Mouse (Mus musculus) midbrain, embryonic 14.5 days (tissue): ENCODE results near the gene Gm21698. TPM values are rescaled to one million over a fixed set of nuclear protein-coding genes. Genes with fewer than 3 reads are reported as not detected.
"Not testable (repeated sequence)": the region's sequence is repeated elsewhere in the genome, so short reads cannot be mapped to it uniquely, and the experiment has no call there.

Experiments used
- ATAC-seq: fragments of 200-750 bp; cut with Nextera tagmentation; 2 replicates; pipeline ENCODE4 v1.8.0; 2017; ENCODE audit warnings: moderate number of reproducible peaks, moderate library complexity; ENCODE audit not compliant: low FRiP score, low TSS enrichment
- DNase-seq: peaks from one replicate; pipeline ENCODE4 v3.0.0-alpha.2; 2015
- H3K27ac ChIP-seq: fragments of 300-500 bp; sonication (generic); replicated peaks from 2 replicates; pipeline ENCODE4 v1.5.1; 2014; ENCODE audit warnings: mild to moderate bottlenecking, low read depth, low read length, moderate library complexity
- H3K27me3 ChIP-seq: fragments of 300-500 bp; sonication (generic); 2 replicates; pipeline ENCODE4 v1.6.1; 2014; ENCODE audit warnings: low read length, control low read depth, mixed read lengths; ENCODE audit not compliant: control insufficient read depth, insufficient read depth
- H3K36me3 ChIP-seq: fragments of 300-500 bp; sonication (generic); 2 replicates; pipeline ENCODE4 v1.6.1; 2014; ENCODE audit warnings: low read length, control low read depth; ENCODE audit not compliant: control insufficient read depth, insufficient read depth
- H3K4me1 ChIP-seq: fragments of 300-500 bp; sonication (generic); 2 replicates; pipeline ENCODE4 v1.6.1; 2014; ENCODE audit warnings: mild to moderate bottlenecking, antibody characterized with exemption, low read length, control low read depth; ENCODE audit not compliant: control insufficient read depth, insufficient read depth
- H3K4me2 ChIP-seq: fragments of 300-500 bp; sonication (generic); 2 replicates; pipeline ENCODE4 v1.6.1; 2014; ENCODE audit warnings: mild to moderate bottlenecking, low read length, moderate library complexity
- H3K4me3 ChIP-seq: fragments of 300-500 bp; sonication (generic); replicated peaks from 2 replicates; pipeline ENCODE4 v1.5.1; 2014; ENCODE audit warnings: low read depth, low read length
- H3K9ac ChIP-seq: fragments of 300-500 bp; sonication (generic); replicated peaks from 2 replicates; pipeline ENCODE4 v1.6.1; 2014; ENCODE audit warnings: mild to moderate bottlenecking, low read length, moderate library complexity
- H3K9me3 ChIP-seq: fragments of 300-500 bp; sonication (generic); 2 replicates; pipeline ENCODE4 v1.6.1; 2016; ENCODE audit warnings: low read length, control low read depth, mixed read lengths; ENCODE audit not compliant: control insufficient read depth
- WGBS: fragments of 180-500 bp; shearing (Covaris S2); extraction: QIAGEN DNeasy Blood & Tissue Kit; methylation state at CpG from one replicate; pipeline ENCODE4 v1.1.7; 2014; 5-methylcytosine and 5-hydroxymethylcytosine counted together
- polyA plus RNA-seq: library from polyadenylated mRNA; unstranded; fragments of >200 nt; fragmentation: Nextera tagmentation; extraction: Ambion mirVana; gene quantifications from 2 replicates; pipeline ENCODE4 v1.2.1, GENCODE M21; 2014

The Gm21698 gene
- polyA plus RNA-seq: 0.28 TPM in 1 of 2 replicates, not detected in the other

DNA sequence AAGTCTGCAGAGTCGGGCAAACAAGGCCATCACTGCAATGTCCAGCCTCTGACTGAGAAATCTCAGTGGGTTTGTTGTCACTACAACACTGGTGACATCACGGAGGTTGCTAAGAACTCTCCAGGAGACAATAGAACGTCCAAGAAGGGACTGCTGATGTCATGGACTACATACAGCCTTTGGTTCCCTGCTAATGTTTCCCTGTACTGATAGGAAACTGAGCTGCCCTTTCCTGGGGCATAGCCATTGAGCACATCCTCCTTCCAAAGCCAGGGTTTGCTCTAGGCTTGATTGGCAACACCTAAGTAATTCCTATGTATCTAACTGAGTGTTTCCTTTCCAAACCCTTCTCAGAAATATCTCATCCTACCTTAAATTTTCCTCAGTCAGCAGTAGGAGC, at the start of gene Gm21698:
Gm21698 (minus strand) TSS at position 101 of the 400 bp plus-strand sequence.
- not testable (repeated sequence) for DNase-seq, H3K27ac ChIP-seq, ATAC-seq, H3K36me3 ChIP-seq, H3K4me2 ChIP-seq, H3K4me3 ChIP-seq, H3K27me3 ChIP-seq, H3K4me1 ChIP-seq, H3K9me3 ChIP-seq, H3K9ac ChIP-seq
- no CpG with 5 or more reads among the region's 3 CpGs for WGBS

DNA sequence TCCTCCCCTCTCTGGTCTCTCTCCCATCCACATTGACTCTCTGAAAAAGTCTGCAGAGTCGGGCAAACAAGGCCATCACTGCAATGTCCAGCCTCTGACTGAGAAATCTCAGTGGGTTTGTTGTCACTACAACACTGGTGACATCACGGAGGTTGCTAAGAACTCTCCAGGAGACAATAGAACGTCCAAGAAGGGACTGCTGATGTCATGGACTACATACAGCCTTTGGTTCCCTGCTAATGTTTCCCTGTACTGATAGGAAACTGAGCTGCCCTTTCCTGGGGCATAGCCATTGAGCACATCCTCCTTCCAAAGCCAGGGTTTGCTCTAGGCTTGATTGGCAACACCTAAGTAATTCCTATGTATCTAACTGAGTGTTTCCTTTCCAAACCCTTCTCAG, 34.4 kb upstream of the Gm21698 start, which contains the start of gene Gm5862:
Gm5862 (minus strand) TSS at position 101 of the 400 bp plus-strand sequence.
- H3K9me3 ChIP-seq, ATAC-seq, DNase-seq, H3K27me3 ChIP-seq, H3K27ac ChIP-seq, H3K4me3 ChIP-seq, H3K4me1 ChIP-seq, H3K36me3 ChIP-seq, H3K9ac ChIP-seq, H3K4me2 ChIP-seq: not testable (repeated sequence)
- whole genome bisulfite sequencing: no CpG with 5 or more reads among the region's 3 CpGs

DNA sequence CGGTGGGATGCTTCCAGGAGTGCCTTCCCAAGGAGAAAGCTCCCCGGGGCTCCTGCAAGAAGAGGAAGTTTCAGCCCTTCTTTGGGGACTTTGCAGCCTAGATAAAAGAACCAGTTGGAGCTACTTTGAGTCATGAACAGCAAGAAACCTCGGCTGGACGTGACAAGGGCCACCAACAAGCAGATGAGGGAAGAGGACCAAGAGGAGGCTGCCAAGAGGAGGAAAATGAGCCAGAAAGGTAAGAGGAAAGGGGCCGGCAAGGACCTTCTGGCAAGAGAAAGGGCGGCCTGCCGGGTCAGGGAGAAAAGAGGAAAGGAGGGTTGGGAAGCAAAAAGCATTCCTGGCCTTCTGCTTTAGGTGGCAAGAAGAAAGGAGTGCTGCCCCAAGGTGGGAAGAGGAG, 19.2 kb upstream of the Gm21698 start:
- WGBS: 69% methylated on average over 6 of the region's 7 CpGs
- DNase-seq, H3K9ac ChIP-seq, H3K27ac ChIP-seq, H3K27me3 ChIP-seq, H3K36me3 ChIP-seq, H3K4me3 ChIP-seq, H3K4me1 ChIP-seq, H3K9me3 ChIP-seq: not testable (repeated sequence)
- H3K4me2 ChIP-seq: peak overlapping the region; percentile 64
- ATAC-seq: peak; percentile 40; the same call in 1 of the 2 replicates

DNA sequence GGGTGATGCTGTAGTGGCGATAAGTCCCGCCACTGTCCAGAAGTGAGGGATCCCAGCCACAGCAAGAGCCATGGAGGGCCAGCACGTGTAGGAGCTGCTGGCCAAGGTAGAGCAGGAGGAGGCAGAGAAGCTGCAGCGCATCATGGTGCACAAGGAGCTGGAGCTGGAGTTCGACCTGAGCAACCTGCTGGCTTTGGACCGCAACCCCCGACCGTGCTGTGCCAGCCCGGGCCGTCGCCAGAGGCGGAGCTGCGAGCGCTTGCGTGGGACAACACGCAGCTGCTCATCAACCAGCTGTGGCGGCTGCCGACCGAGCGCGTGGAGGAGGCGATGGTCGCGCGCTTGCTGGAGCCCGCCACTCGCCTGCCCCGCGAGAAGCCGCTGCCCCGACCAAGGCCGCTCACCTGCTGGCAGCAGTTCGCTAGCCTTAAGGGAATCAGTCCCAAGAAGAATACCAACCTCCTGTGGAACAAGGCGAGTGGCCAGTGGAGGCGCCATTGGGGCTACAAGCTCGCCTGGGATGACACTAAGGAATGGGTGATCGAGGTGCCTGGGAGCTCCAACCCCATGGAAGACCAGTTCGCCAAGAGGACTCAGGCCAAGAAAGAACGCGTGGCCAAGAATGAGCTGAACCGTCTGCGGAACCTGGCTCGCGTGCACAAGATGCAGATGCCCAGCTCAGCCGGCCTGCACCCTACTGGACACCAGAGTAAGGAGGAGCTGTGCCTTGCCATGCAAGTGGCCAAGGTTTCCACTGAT, 18.7 kb upstream of the Gm21698 start:
- not testable (repeated sequence) for H3K27me3 ChIP-seq, H3K4me1 ChIP-seq, H3K9me3 ChIP-seq, H3K27ac ChIP-seq, H3K36me3 ChIP-seq
- 21% methylated on average over 45 of the region's 45 CpGs for WGBS
- H3K4me3 ChIP-seq: peak overlapping the region; percentile 38
- DNase-seq: peak; percentile 73
- ATAC-seq: peak; percentile 80
- H3K9ac ChIP-seq: peak overlapping the region; percentile 34
- peak overlapping the region; percentile 64 for H3K4me2 ChIP-seq

- H3K9ac ChIP-seq, H3K27me3 ChIP-seq, H3K36me3 ChIP-seq, H3K4me3 ChIP-seq, H3K27ac ChIP-seq, H3K9me3 ChIP-seq, H3K4me2 ChIP-seq, DNase-seq, H3K4me1 ChIP-seq, ATAC-seq: not testable (repeated sequence)
- 92% methylated on average over 1 of the region's 2 CpGs for WGBS
Measured at GRCm38 (mm10) chr5:26004698-26005097, 16.2 kb upstream of the Gm21698 start, which contains the start of gene Gm1979. Gene Gm1979 (minus strand): TSS chr5:26004798.

GRCm38 (mm10) chr5:25972563-25972962, 15.9 kb downstream of the Gm21698 start, which contains the start of gene Gm21680:
Gene Gm21680 (minus strand): TSS chr5:25972663.
- not testable (repeated sequence) for H3K36me3 ChIP-seq, DNase-seq, H3K9ac ChIP-seq, H3K4me2 ChIP-seq, ATAC-seq, H3K4me1 ChIP-seq, H3K9me3 ChIP-seq, H3K27me3 ChIP-seq, H3K4me3 ChIP-seq, H3K27ac ChIP-seq
- no CpG with 5 or more reads among the region's 2 CpGs for WGBS

- ATAC-seq, H3K27ac ChIP-seq, H3K9me3 ChIP-seq, H3K4me1 ChIP-seq, H3K36me3 ChIP-seq, H3K9ac ChIP-seq, H3K4me3 ChIP-seq, DNase-seq, H3K27me3 ChIP-seq: not testable (repeated sequence)
- WGBS: 59% methylated on average over 16 of the region's 17 CpGs
- peak overlapping the region; percentile 39; the same call in 1 of the 2 replicates for H3K4me2 ChIP-seq
Measured at GRCm38 (mm10) chr5:25957050-25957449, 31.4 kb downstream of the Gm21698 start.

GRCm38 (mm10) chr5:25956611-25957010, 31.8 kb downstream of the Gm21698 start:
- not testable (repeated sequence) for H3K9ac ChIP-seq, H3K27ac ChIP-seq, H3K4me1 ChIP-seq, H3K27me3 ChIP-seq, H3K36me3 ChIP-seq, H3K9me3 ChIP-seq
- WGBS: 35% methylated on average over 32 of the region's 32 CpGs
- ATAC-seq (0 out of 2 replicates have a peak, but pooled peaks have one; percentile 50), DNase-seq (peak; percentile 47)
- Histone ChIP-seq H3K4me3 (peak overlapping the region; percentile 18; the same call in 1 of the 2 replicates), H3K4me2 (peak overlapping the region; percentile 39)

GRCm38 (mm10) chr5:25954317-25954716, 34.1 kb downstream of the Gm21698 start, which contains the start of gene Gm21671:
Gene Gm21671 (minus strand): TSS chr5:25954417.
- H3K9me3 ChIP-seq, H3K4me3 ChIP-seq, H3K9ac ChIP-seq, H3K27ac ChIP-seq, DNase-seq, H3K36me3 ChIP-seq, H3K27me3 ChIP-seq, ATAC-seq, H3K4me2 ChIP-seq, H3K4me1 ChIP-seq: not testable (repeated sequence)
- 85% methylated on average over 2 of the region's 2 CpGs for WGBS
